Mouse (Mus musculus): ENCODE measurements around the gene Hacd2. TPM values are rescaled to one million over a fixed set of nuclear protein-coding genes. Genes with fewer than 3 reads are reported as not detected.

The Hacd2 gene
- polyA plus RNA-seq, 1 experiment, result 94.1 TPM

DNA sequence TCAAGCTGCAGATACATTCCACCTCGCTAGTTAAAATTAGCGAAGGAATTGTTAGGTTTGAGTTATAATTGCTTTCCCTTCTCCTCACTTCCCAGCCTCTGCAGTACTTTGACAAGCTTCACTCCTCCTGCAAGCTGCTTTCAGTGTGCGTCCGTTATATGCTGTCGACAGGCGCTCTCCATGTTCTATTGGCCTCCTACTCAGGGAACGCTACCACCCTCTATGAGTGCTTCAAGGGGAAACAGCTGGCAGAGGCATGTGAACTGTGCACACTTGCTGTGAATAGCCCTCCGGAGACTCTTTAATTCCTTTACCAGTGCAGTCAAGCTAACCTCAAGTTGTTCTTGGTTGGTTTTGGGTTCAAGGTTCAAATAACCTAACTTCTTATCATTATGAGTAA is 44.9 kb downstream of the Hacd2 start:
- no peaks in the 10 kb centered on the region for H3K27me3 ChIP-seq (ENCODE audit: control insufficient read depth, insufficient read depth, low read length)
- H3K4me3 ChIP-seq (ENCODE audit: control insufficient read depth, low read depth, low read length), result no peak overlapping the region
- no peaks in the 10 kb centered on the region; the same call in none of the 2 replicates for H3K36me3 ChIP-seq (ENCODE audit: control insufficient read depth, insufficient read depth, low read length)
- no peak overlapping the region for H3K27ac ChIP-seq (ENCODE audit: control insufficient read depth, insufficient read depth, low read depth, low read length)
- TF ChIP-seq CTCF (IDR thresholded peaks at IDR 0.05; ENCODE audit: control insufficient read depth, insufficient read depth, insufficient replicate concordance, low read depth, low read length), result no peak
- no peaks in the 10 kb centered on the region for H3K4me1 ChIP-seq (ENCODE audit: control insufficient read depth, insufficient read depth, low read length)

DNA sequence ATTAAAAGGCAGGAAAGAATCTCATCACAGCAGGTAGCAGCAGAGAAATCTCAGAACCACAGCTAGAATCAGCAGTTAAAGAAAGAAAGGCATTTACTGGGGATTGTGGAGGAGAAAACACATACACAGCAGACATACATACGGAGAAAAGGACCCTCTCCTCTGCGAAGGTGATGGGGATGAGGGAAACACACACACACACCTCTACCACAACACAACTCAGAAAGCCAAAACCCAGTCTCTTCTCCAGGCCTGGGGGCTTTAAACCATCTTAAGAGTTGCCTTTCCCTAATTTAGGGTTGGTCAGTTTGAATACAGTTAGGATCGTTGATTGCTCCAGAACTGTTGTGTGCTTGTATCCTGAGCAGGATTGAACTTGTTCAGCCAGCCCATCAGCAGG is 45.4 kb downstream of the Hacd2 start:
- Histone ChIP-seq H3K4me3 (ENCODE audit: control insufficient read depth, low read depth, low read length) (no peak overlapping the region), H3K4me1 (ENCODE audit: control insufficient read depth, insufficient read depth, low read length) (no peaks in the 10 kb centered on the region), H3K36me3 (ENCODE audit: control insufficient read depth, insufficient read depth, low read length) (no peaks in the 10 kb centered on the region; the same call in 1 of the 2 replicates), H3K27me3 (ENCODE audit: control insufficient read depth, insufficient read depth, low read length) (no peaks in the 10 kb centered on the region), H3K27ac (ENCODE audit: control insufficient read depth, insufficient read depth, low read depth, low read length) (no peak overlapping the region; the same call in 1 of the 2 replicates)
- no peak for TF ChIP-seq POLR2A (IDR thresholded peaks at IDR 0.05; ENCODE audit: control insufficient read depth, low read depth, low read length)
- no peak for TF ChIP-seq CTCF (IDR thresholded peaks at IDR 0.05; ENCODE audit: control insufficient read depth, insufficient read depth, insufficient replicate concordance, low read depth, low read length)

DNA sequence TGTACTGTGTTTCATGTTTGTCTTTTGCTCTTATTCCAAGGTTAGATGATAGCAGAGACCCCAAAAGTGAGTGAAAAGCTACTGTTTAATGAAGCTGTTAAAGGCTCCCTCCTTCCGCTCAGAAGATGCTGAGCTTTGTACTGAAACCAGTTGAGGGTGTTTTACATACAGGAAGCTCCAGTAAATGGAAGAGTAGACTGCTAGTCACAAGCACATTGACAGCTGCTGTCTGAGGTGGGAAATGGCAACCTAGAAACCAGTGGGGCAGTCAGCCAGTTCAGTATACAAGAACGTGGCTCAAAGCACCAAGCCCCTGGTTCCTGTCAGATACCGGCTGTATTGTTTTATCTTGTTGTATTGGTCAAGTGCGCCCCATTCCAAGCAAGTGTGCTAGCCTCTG is 46.7 kb downstream of the Hacd2 start:
- no peaks in the 10 kb centered on the region; the same call in 1 of the 2 replicates for H3K36me3 ChIP-seq (ENCODE audit: control insufficient read depth, insufficient read depth, low read length)
- peak overlapping the region; percentile 68 for H3K4me3 ChIP-seq (ENCODE audit: control insufficient read depth, low read depth, low read length)
- H3K27me3 ChIP-seq (ENCODE audit: control insufficient read depth, insufficient read depth, low read length), result no peaks in the 10 kb centered on the region
- TF ChIP-seq CTCF (IDR thresholded peaks at IDR 0.05; ENCODE audit: control insufficient read depth, insufficient read depth, insufficient replicate concordance, low read depth, low read length), result no peak
- no peak overlapping the region for H3K27ac ChIP-seq (ENCODE audit: control insufficient read depth, insufficient read depth, low read depth, low read length)
- no peaks in the 10 kb centered on the region for H3K4me1 ChIP-seq (ENCODE audit: control insufficient read depth, insufficient read depth, low read length)

DNA sequence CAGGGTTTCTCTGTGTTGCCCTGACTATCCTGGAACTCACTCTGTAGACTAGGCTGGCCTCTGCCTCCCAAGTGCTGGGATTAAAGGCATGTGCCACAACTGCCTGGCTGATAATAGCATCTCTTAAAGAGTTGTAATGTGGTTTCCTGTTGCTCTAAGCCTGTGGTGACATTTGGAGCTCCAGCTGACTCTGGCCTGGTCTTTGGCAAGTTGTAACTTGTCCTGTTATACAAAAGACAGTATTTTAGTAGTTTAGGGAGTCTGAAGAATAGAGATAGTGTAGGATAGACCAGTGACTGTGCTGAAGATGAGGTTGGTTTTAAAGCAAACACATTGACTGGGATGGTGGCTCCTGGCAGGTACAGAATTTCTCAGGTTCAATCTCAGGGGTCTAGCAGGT is 52.2 kb downstream of the Hacd2 start:
- Histone ChIP-seq H3K36me3 (ENCODE audit: control insufficient read depth, insufficient read depth, low read length) (peaks cover 3% of the 10 kb centered on the region), H3K4me1 (ENCODE audit: control insufficient read depth, insufficient read depth, low read length) (no peaks in the 10 kb centered on the region), H3K27me3 (ENCODE audit: control insufficient read depth, insufficient read depth, low read length) (no peaks in the 10 kb centered on the region), H3K27ac (ENCODE audit: control insufficient read depth, insufficient read depth, low read depth, low read length) (no peak overlapping the region), H3K4me3 (ENCODE audit: control insufficient read depth, low read depth, low read length) (no peak overlapping the region)
- TF ChIP-seq POLR2A (IDR thresholded peaks at IDR 0.05; ENCODE audit: control insufficient read depth, low read depth, low read length) (no peak), CTCF (IDR thresholded peaks at IDR 0.05; ENCODE audit: control insufficient read depth, insufficient read depth, insufficient replicate concordance, low read depth, low read length) (no peak)

DNA sequence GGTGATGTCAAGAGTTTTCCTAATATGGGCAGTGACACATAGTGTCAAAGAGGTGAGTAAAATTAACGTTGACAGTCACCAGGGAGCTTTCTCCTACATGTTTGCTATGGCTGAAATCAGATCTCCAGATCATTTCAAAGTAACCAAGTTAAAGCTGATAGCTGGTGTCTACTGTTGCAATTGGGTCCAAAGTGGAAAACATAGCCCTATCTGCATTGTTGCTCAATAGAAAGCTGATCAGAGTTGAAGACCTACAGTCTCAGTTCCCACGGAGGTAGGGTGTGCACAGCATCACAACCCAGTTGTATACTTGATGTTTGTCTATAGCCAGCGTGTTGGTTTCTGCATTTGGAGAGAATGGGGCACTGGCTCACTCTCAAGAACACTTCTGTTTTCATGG is 53.4 kb downstream of the Hacd2 start:
- H3K4me1 ChIP-seq (ENCODE audit: control insufficient read depth, insufficient read depth, low read length), result no peaks in the 10 kb centered on the region
- no peak overlapping the region for H3K27ac ChIP-seq (ENCODE audit: control insufficient read depth, insufficient read depth, low read depth, low read length)
- H3K27me3 ChIP-seq (ENCODE audit: control insufficient read depth, insufficient read depth, low read length), result no peaks in the 10 kb centered on the region
- TF ChIP-seq CTCF (IDR thresholded peaks at IDR 0.05; ENCODE audit: control insufficient read depth, insufficient read depth, insufficient replicate concordance, low read depth, low read length) (no peak), POLR2A (IDR thresholded peaks at IDR 0.05; ENCODE audit: control insufficient read depth, low read depth, low read length) (no peak)
- H3K4me3 ChIP-seq (ENCODE audit: control insufficient read depth, low read depth, low read length), result no peak overlapping the region
- peaks cover 3% of the 10 kb centered on the region for H3K36me3 ChIP-seq (ENCODE audit: control insufficient read depth, insufficient read depth, low read length)

DNA sequence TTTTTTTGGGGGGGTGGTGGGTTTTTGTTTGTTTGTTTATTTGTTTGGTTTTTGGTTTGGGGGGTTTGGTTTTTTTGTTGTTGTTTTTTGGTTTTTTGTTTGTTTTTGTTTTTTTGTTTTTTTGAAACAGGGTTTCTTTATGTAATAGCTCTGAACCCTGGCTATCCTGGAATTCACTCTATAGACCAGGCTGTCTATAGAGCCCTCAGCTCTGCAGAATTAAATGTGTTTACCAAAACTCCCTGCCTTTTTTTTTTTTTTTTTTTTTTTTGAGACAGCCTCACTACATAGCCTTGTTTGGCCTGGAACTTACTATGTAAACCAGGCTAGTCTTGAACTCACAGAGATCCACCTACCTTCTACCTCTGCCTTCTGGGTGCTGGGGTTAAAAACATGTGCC is 71.3 kb downstream of the Hacd2 start:
- H3K27ac ChIP-seq (ENCODE audit: control insufficient read depth, insufficient read depth, low read depth, low read length), result no peak overlapping the region
- TF ChIP-seq POLR2A (IDR thresholded peaks at IDR 0.05; ENCODE audit: control insufficient read depth, low read depth, low read length), result no peak
- TF ChIP-seq CTCF (IDR thresholded peaks at IDR 0.05; ENCODE audit: control insufficient read depth, insufficient read depth, insufficient replicate concordance, low read depth, low read length), result no peak
- H3K4me1 ChIP-seq (ENCODE audit: control insufficient read depth, insufficient read depth, low read length), result no peaks in the 10 kb centered on the region
- H3K4me3 ChIP-seq (ENCODE audit: control insufficient read depth, low read depth, low read length), result no peak overlapping the region
- no peaks in the 10 kb centered on the region for H3K36me3 ChIP-seq (ENCODE audit: control insufficient read depth, insufficient read depth, low read length)
- H3K27me3 ChIP-seq (ENCODE audit: control insufficient read depth, insufficient read depth, low read length), result no peaks in the 10 kb centered on the region

DNA sequence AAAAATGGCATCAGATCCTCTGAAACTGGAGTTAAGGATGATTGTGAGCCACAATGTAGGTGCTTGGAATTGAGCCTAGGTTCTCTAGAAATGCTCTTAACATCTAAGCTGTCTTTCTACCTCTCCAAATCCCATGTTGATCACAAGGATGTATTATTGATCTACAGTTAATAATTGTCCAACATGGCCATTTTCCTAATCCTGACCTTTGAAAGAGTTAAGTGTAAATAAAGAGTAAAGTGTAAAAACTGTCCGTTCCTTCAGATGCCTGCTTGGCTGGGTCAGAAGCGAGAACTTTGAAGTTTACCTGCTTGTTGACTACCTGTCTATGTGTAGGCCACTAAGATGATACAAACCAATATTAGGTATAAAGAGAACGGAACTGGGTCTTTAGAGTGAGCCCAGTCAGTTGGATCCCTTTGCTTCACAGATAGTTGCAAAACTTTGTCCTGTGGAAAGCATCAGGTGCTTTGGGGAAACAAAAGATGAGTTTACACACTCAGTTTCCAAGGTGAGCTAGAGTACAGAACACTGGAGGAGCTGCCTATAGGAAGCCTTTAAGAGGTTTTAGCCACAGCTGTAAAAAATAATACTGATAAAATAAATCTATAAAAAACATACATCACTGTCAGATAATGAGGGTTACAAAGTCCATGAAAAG is 75.8 kb downstream of the Hacd2 start:
- Histone ChIP-seq H3K27me3 (ENCODE audit: control insufficient read depth, insufficient read depth, low read length) (no peaks in the 10 kb centered on the region), H3K4me1 (ENCODE audit: control insufficient read depth, insufficient read depth, low read length) (no peaks in the 10 kb centered on the region), H3K4me3 (ENCODE audit: control insufficient read depth, low read depth, low read length) (no peak overlapping the region), H3K27ac (ENCODE audit: control insufficient read depth, insufficient read depth, low read depth, low read length) (no peak overlapping the region), H3K36me3 (ENCODE audit: control insufficient read depth, insufficient read depth, low read length) (no peaks in the 10 kb centered on the region; the same call in 1 of the 2 replicates)
- TF ChIP-seq CTCF (IDR thresholded peaks at IDR 0.05; ENCODE audit: control insufficient read depth, insufficient read depth, insufficient replicate concordance, low read depth, low read length), result no peak
- TF ChIP-seq POLR2A (IDR thresholded peaks at IDR 0.05; ENCODE audit: control insufficient read depth, low read depth, low read length), result no peak

Data from testis, adult 2 months (tissue).